Mouse (Mus musculus): ENCODE results near the gene Cbx1. TPM values are rescaled to one million over a fixed set of nuclear protein-coding genes. Genes with fewer than 3 reads are reported as not detected.
A peak's percentile ranks its signal among the peaks of the same experiment; 100 is the strongest.
"Not testable (repeated sequence)": the region's sequence is repeated elsewhere in the genome, so short reads cannot be mapped to it uniquely, and the experiment has no call there.

Gene Cbx1
- total RNA-seq, 2 experiments from 2014 or later: 93.5 to 109 TPM

GRCm38 (mm10) chr11:96832973-96833372 is 44.0 kb downstream of the Cbx1 start:
- DNase-seq (ENCODE audit: low spot score in 2 of 2): no peak

DNA sequence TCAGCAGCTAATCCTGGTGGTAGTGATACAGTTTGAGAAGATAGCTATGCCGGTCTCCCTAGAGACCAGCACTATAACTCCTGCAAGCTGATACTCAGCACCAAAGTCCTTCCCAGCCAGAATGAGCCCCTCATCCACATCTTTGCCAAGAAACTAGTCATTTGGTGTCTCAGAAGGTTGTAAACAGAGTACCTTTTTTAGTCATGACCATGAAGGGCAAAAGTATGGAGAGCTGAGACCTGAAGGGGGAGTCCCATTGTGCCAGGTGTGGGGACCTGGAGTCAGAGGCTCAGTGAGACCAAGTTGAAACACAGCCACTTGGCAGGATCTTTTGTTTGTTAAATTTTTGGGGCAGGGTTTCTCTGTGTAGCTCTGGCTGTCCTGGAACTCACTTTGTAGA is 45.2 kb downstream of the Cbx1 start:
- no peak for DNase-seq (ENCODE audit: low spot score in 2 of 2)

- DNase-seq (ENCODE audit: low spot score in 2 of 2): no peak
These were observed 48.4 kb downstream of the Cbx1 start for GRCm38 (mm10) chr11:96837298-96837697.

DNA sequence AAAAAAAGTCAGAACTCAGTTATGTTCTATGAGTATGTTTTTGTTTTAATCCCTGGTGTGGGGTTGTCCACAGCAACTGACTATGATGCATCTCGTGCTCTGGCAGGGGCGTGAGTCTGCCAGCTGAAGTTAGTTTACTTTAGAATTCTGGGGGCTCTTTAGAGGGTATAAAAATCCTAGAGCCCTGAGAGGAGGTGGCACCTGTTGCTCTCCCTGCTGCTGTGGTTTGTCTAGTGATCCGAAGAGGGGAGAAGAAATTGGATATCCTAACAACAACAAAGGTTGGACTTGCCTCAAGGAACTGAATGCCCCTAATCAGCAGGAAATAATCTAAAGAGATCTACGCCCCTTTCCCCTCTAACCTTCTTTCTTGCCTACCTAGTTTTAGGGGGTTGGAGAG is 49.4 kb downstream of the Cbx1 start:
- DNase-seq (ENCODE audit: low spot score in 2 of 2): no peak

DNA sequence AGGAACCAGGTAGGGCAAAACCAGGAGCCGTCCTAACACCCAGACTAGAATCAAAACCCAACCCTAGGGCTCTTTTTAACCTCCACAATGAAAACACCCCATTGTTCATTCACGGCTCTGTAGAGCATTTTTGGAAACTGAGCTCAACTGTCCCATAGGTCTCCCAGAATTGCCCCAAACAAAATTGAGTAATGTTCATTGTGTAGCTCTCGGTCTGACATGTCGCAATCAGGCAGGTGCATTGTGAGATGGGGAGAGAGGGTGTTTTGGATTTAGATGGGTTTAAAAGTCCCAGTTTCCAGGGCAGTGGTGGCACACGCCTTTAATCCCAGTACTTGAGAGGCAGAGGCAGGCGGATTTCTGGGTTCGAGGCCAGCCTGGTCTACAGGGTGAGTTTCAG is 50.5 kb downstream of the Cbx1 start:
- no peak for DNase-seq (ENCODE audit: low spot score in 2 of 2)

- DNase-seq (ENCODE audit: low spot score in 2 of 2): no peak
These were observed 51.0 kb downstream of the Cbx1 start for GRCm38 (mm10) chr11:96839877-96840276.

GRCm38 (mm10) chr11:96840290-96840689 is 51.4 kb downstream of the Cbx1 start:
- no peak for DNase-seq (ENCODE audit: low spot score in 2 of 2)

DNA sequence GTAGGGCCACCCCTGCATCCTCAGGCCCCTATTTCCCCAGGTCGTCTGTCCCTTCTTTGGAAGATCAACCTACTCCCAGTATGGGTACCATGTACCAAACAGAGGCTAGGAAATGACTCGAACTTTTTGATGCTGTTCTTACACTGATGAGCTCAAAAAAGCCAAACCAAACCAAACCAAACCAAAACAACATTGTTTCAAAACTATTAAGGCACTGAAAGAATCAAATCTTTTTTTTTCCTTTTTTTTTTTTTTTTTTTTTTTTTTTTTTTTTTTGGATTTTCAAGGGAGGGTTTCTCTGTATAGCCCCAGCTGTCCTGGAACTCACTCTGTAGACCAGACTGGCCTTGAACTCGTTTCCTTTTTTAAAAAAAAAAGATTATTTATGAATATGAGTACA is 54.7 kb downstream of the Cbx1 start:
- no peak for DNase-seq (ENCODE audit: low spot score in 2 of 2)

DNA sequence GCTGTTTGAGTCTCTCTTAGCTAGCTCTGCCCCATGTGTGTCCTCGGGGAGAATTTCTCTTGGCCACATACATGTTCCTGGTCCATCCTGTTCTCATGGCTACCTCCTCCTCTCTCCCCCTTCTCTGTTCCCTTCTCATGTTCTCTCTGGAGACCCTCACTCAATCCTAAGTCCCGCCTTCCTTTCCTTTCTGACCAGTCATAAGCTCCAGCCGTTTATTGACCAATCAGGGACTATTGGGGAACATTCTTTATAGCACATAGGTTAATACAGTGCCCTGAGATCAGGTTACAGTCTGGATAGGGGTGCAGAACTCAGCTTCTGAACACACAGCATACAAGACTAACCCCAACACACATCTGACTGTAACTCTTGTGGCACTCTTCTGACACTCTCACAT is 58.3 kb downstream of the Cbx1 start:
- DNase-seq (ENCODE audit: low spot score in 2 of 2): no peak

- DNase-seq (ENCODE audit: low spot score in 2 of 2): no peak
These were observed 59.8 kb downstream of the Cbx1 start for GRCm38 (mm10) chr11:96848694-96849093.

DNA sequence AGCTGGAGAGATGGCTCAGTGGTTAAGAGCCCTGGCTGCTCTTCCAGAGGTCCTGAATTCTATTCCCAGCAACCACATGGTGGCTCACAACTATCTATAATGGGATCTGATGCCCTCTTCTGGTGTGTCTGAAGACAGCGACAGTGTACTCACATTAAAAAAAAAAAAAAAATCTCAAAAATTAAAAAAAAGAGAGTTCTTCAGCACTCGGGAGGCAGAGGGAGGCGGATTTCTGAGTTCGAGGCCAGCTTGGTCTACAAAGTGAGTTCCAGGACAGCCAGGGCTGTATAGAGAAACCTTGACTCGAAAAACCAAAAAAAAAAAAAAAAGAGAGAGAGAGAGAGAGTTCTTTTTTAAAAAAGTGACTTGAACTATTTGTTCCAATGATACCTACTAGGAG is 60.2 kb downstream of the Cbx1 start:
- DNase-seq (ENCODE audit: low spot score in 2 of 2): not testable (repeated sequence)

- DNase-seq (ENCODE audit: low spot score in 2 of 2): peak in 1 of 2 experiments; percentile 30
These were observed 60.9 kb downstream of the Cbx1 start, which contains the start of gene Copz2 for GRCm38 (mm10) chr11:96849681-96850467. Copz2 (plus strand) TSS chr11:96849870.

DNA sequence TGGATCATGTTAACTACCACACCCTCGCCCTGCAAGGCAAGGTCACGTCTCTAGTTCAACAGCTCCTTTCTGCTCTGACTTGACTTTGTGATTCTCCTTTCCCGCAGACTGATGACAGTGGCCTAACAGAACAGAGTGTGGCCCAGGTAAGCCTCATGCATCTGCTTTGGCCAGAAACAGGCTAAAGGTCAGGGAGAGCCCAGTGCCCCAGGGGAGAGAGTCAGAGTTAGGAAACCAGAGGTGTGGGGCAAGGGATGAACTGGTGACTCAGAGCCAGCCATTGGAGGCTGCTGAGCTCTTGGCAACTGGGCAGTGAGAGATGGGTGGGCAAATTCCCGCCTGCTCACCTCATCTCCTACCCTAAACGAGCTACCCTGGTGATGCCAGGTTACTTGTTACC is 68.5 kb downstream of the Cbx1 start:
- no peak for DNase-seq (ENCODE audit: low spot score in 2 of 2)

Small RNAs within 50 kb of the gene (microRNA-seq; reads per million reads assigned to microRNA genes)
- gene Mir152: 828 reads per million, percentile 74 among the genes with 10 or more reads in this experiment

Other genes starting within 250 kb of the Cbx1 start
- 10 to 100 TPM; 27.8 TPM for gene Snx11, start 11.6 kb upstream of the Cbx1 start, total RNA-seq (2021)
- gene Nfe2l1, start 40.8 kb downstream of the Cbx1 start, total RNA-seq (2021): 100 to 1,000 TPM; 269 to 272 TPM
- 10 to 100 TPM; 53.2 to 62.5 TPM for gene Copz2, start 60.7 kb downstream of the Cbx1 start, total RNA-seq (2021)
- gene Cdk5rap3, start 127.4 kb downstream of the Cbx1 start, total RNA-seq (2021): 10 to 100 TPM; 71.6 to 74.7 TPM
- gene Prr15l, start 139.0 kb downstream of the Cbx1 start, total RNA-seq (2021): 1 to 10 TPM in 1 of 2 experiments, under 1 TPM in 1; 0.28 to 7.8 TPM
- gene Pnpo, start 154.9 kb downstream of the Cbx1 start, total RNA-seq (2021): 10 to 100 TPM; 27.5 to 35.0 TPM
- gene Sp2, start 193.8 kb downstream of the Cbx1 start, total RNA-seq (2021): 10 to 100 TPM; 23.3 to 26.0 TPM
- gene Sp6, start 224.3 kb downstream of the Cbx1 start, total RNA-seq (2021): under 1 TPM; 0.42 TPM
- 10 to 100 TPM; 28.8 to 29.7 TPM for gene Scrn2, start 240.8 kb downstream of the Cbx1 start, total RNA-seq (2021)

All from adrenal gland, postnatal 4 days (tissue).